Mouse (Mus musculus): ENCODE data around the gene Osbpl2. TPM values are rescaled to one million over a fixed set of nuclear protein-coding genes. Genes with fewer than 3 reads are reported as not detected.

Osbpl2 gene
- polyA plus RNA-seq, 1 experiment: 38.7 TPM

DNA sequence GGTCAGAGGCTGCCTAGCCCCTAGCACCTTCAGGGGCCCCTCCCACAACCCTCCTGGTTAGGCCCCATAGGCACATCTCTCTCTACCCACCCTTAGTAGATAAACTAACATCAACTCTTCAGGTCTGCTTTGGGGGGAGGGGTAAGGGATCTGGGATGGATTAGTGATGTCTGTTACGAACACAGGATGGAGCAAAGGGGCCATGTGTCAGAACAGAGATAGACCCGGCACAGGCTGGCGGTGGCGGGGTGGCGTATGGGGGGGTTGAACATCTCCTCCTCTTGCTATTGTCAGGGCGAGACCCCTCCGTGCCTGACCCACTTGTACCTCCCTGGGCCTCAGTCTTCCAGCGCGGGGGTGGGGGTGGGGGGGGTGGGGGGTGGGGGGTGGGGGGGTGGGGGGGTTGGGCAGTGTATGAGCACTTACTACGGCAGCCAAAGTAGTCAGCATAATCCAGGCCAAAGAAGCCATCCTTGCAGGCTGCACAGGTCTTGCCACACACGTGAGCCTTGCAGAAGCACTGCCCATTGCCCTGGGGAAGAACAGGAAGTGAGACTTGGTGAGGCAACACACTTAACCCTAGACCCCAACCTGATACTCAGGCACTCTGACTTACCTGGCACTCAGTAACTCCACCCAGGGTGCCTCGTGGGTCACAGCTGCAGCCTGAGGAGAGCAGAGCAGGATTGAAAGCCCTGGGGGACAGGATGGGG, 77.7 kb downstream of the Osbpl2 start:
- Histone ChIP-seq H3K4me1 (ENCODE audit: control insufficient read depth, insufficient read depth, insufficient read length, low read length) (no peaks in the 10 kb centered on the region), H3K4me3 (ENCODE audit: insufficient read depth, low read depth, low read length) (no peak overlapping the region), H3K27ac (replicated peaks; ENCODE audit: low read depth, low read length) (no peak overlapping the region)

DNA sequence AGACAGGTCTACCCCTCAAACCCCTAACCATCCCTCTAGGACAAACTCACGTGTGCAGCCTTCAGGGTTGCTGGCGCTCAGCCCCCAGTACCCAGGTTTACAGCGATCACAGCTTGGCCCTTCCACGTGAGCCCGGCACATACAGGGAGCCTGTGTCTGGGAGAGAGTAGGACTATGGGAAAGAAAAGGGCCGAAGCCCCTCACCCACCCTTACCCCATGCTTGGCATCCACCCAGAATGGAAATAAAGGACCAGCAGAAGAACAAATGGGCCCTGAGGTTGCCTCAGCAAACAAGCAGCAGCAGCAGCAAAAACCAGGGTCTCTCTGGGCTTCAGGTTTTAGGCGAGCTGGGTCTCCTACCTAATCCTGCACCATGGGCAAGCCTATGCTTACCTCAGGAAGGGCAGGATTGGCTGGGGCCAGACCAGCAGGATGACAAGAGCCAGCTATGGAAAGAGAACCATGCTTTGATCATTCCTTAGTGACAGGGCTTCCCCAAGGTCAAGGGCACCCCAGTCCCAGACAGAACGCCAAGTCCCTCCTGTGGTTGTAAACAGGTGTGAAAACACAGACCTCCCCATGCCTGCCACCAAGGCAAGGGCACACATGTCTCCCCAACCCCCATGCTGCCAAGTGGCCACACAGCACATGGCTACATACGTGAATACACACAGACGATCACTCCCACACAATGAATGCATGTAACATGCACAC, 78.4 kb downstream of the Osbpl2 start:
- Histone ChIP-seq H3K4me1 (ENCODE audit: control insufficient read depth, insufficient read depth, insufficient read length, low read length) (no peaks in the 10 kb centered on the region), H3K27ac (replicated peaks; ENCODE audit: low read depth, low read length) (no peak overlapping the region), H3K4me3 (ENCODE audit: insufficient read depth, low read depth, low read length) (no peak overlapping the region)

DNA sequence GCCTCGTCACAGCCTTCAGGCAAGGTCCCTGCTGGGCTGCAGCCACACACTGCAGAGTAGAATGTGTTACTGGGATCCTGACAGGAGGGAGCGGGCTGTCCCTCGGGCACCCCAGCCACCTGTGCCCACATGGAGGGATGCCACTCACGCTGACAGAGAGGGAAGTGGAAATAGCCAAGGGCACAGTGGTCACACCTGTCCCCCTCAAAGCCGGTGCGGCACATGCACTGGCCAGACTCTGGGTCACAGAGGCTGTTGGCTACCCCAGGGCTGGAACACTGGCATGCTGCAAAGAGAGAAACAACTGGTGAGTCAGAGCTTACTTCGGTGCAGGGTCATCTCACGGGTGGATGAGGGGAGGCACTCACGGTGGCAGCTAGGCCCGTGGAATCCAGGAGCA, 79.7 kb downstream of the Osbpl2 start:
- H3K4me3 ChIP-seq (ENCODE audit: insufficient read depth, low read depth, low read length): no peak overlapping the region
- H3K27ac ChIP-seq (replicated peaks; ENCODE audit: low read depth, low read length): no peak overlapping the region
- H3K4me1 ChIP-seq (ENCODE audit: control insufficient read depth, insufficient read depth, insufficient read length, low read length): no peaks in the 10 kb centered on the region

DNA sequence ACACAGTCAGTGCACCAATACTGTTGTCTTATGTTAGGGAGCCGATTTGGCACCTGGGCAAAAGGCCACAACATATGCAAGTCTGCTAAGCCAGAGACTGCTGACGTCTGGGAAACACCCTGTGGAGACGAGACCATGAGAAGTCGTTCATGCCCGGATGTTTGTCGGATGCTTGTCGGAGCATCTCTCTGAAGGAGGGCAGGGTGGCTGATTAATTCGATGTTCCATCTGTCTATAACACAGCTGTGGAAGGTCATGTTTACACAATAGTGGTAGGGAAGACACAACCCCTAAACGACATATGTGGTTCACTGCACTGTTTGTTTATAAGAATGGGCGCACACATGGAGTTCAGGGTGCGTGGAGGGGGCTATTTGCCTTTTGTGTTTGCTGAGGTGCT, 81.6 kb downstream of the Osbpl2 start:
- no peak overlapping the region for H3K27ac ChIP-seq (replicated peaks; ENCODE audit: low read depth, low read length)
- H3K4me1 ChIP-seq (ENCODE audit: control insufficient read depth, insufficient read depth, insufficient read length, low read length): no peaks in the 10 kb centered on the region
- no peak overlapping the region for H3K4me3 ChIP-seq (ENCODE audit: insufficient read depth, low read depth, low read length)

DNA sequence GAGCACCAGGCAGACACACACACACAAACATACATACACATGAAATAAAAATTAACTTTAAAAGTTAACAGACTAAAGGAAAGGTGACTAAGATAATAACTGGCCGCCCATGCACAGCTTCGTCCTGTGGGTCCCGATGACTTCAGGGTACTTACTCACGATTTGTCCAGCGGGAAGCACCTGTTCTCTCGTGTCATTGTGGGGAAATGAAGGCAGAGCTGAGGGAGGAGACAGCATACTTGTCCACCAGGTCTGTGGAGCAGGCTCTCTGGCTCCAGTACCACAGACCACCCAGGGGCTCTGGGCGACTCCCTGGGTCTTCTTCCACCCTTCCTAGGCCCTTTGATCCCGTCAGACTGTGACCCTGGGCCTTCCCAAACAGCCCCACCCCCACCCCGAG, 82.2 kb downstream of the Osbpl2 start:
- Histone ChIP-seq H3K4me3 (ENCODE audit: insufficient read depth, low read depth, low read length) (no peak overlapping the region), H3K4me1 (ENCODE audit: control insufficient read depth, insufficient read depth, insufficient read length, low read length) (no peaks in the 10 kb centered on the region), H3K27ac (replicated peaks; ENCODE audit: low read depth, low read length) (no peak overlapping the region)

DNA sequence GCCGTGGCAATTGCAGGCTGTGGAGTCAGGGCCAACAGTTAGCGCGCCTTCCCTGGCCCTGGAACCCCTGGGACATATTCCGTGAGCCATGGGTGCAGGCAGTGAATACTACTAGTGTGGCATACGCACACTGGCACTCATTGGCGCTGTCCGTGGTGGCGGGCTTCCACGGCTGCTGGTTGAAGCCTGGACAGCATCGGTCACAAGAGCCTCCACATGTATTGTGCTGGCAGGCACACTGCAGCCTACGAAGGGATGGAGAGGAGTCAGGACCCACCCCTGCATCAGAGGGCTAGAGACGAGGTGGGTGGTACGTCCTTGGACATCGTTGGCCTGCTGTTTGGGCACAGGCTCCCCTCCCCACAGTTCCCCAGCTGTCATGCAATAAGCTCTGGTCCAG, 83.2 kb downstream of the Osbpl2 start:
- H3K4me3 ChIP-seq (ENCODE audit: insufficient read depth, low read depth, low read length): no peak overlapping the region
- H3K27ac ChIP-seq (replicated peaks; ENCODE audit: low read depth, low read length): no peak overlapping the region
- H3K4me1 ChIP-seq (ENCODE audit: control insufficient read depth, insufficient read depth, insufficient read length, low read length): no peaks in the 10 kb centered on the region

DNA sequence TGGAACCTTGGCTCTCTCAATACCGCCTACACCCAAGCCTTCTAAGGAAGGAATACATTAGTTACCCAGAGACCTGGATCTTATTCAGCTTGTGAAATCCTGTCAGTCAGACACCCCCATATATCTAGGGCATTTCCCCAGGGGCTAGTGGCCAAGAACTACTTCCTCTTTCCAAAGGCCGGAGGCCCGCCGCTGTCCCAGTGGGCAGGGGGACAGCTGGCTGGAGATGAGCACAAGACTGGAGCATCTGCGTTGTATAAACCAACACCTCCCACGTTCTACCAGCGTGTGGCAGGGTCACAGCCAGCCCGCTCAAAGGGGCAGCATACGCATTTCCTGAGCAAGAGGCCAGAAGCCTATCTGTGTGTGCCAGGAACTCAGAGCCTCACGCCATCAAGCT, 83.7 kb downstream of the Osbpl2 start:
- Histone ChIP-seq H3K4me3 (ENCODE audit: insufficient read depth, low read depth, low read length) (no peak overlapping the region), H3K4me1 (ENCODE audit: control insufficient read depth, insufficient read depth, insufficient read length, low read length) (peaks cover under 1% of the 10 kb centered on the region; the same call in 1 of the 2 replicates), H3K27ac (replicated peaks; ENCODE audit: low read depth, low read length) (no peak overlapping the region)

DNA sequence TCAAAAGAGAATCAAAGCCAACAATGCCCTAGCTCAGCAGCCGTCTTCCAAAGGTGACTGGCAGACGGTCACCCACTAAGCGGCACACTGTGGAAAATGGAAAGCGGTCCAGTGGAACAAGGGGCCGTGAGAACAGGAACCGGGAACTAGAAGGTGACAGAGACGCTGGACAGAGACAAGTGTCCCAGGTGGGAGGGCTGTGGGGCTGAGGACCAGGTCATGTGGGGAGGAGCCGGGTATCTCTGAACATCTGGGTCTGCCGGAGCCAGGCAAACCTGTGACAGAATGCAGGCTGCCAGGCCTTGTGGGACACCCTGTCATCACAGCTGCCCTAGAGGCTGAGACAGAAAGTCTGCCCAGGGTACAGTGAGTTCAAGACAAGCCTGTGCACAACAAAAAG, 85.4 kb downstream of the Osbpl2 start:
- Histone ChIP-seq H3K4me3 (ENCODE audit: insufficient read depth, low read depth, low read length) (no peak overlapping the region), H3K4me1 (ENCODE audit: control insufficient read depth, insufficient read depth, insufficient read length, low read length) (peaks cover 5% of the 10 kb centered on the region; the same call in 1 of the 2 replicates), H3K27ac (replicated peaks; ENCODE audit: low read depth, low read length) (no peak overlapping the region)

DNA sequence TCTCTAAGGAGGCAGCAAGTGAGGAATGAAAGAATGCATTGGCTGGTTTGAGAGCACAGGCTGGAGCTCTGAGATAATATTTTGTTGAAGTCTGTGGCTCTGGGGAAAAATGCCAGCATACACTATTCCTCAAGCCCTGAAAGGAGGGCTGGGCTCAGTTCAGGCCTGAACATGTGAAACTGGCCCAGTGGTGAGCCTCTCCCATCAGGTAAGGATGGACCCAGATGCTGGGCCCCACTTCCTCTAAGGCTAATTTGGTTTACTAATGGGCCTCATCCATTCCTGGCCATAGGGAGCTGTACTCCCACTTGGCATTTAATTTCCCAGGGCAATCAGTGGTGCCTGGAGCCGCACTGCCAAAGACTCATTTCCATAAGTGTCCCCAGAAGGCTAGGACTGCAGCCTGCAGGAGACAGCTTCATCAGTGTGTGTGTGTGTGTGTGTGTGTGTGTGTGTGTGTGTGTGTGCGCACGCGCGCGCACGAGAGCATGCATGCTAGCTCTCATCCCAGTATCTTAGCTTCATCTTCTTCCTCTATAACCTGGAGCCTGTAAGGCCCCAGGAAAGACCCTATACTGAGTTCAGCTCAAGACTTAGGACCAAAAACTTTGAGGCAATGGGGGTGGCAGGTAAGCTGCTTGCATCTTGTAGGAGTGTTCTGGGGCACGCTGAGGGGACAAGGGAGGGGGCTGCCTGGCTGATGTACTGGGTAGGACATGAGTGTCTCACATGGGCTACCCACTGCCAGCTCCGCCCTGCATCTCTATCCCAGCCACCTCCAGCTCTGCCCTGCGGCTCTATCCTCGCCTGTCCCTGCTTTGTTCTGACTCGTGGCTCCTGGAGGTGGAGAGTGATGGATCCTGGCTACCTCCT, 86.2 kb downstream of the Osbpl2 start:
- Histone ChIP-seq H3K4me1 (ENCODE audit: control insufficient read depth, insufficient read depth, insufficient read length, low read length) (peaks cover 5% of the 10 kb centered on the region; the same call in 1 of the 2 replicates), H3K27ac (replicated peaks; ENCODE audit: low read depth, low read length) (no peak overlapping the region), H3K4me3 (ENCODE audit: insufficient read depth, low read depth, low read length) (no peak overlapping the region)

DNA sequence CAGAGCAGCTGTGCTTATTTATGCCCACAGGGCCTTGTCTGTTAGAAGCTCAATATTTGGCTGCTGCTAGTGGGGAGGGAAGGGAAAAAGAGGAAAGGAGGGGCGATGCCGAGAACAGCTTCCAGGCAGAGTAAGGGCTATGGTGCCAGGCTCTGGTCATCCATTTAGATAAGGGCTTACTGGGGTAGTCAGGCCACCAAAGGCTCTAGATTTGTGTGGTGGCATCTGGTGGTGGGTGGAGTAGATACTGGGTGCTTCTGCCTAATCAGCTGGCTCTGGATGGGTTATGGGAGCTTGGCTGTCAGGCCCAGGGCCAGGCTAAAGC, 86.8 kb downstream of the Osbpl2 start:
- H3K4me1 ChIP-seq (ENCODE audit: control insufficient read depth, insufficient read depth, insufficient read length, low read length): peaks cover 5% of the 10 kb centered on the region; the same call in 1 of the 2 replicates
- no peak overlapping the region for H3K4me3 ChIP-seq (ENCODE audit: insufficient read depth, low read depth, low read length)
- H3K27ac ChIP-seq (replicated peaks; ENCODE audit: low read depth, low read length): no peak overlapping the region

DNA sequence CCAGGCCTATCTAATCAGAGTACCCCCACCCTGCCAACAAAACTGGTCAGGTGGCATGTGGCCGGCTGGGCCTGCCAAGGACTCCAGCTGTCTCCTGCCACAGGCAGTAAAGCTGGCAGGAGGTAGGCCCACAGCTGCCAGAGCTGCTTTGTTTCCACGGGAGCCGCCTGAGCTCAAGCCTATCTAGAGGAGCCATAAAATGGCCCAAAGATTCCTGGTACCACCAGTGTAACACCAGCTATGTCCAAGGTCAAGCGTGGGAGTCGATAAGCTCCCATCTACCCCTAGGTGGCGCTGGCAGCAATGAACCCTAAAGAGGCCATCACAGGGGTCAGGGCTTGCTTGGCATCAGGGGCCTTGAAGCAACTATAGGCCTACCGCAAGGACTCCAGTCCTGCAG, 88.7 kb downstream of the Osbpl2 start:
- H3K4me1 ChIP-seq (ENCODE audit: control insufficient read depth, insufficient read depth, insufficient read length, low read length): peaks cover 5% of the 10 kb centered on the region; the same call in 1 of the 2 replicates
- no peak overlapping the region for H3K27ac ChIP-seq (replicated peaks; ENCODE audit: low read depth, low read length)
- H3K4me3 ChIP-seq (ENCODE audit: insufficient read depth, low read depth, low read length): no peak overlapping the region

DNA sequence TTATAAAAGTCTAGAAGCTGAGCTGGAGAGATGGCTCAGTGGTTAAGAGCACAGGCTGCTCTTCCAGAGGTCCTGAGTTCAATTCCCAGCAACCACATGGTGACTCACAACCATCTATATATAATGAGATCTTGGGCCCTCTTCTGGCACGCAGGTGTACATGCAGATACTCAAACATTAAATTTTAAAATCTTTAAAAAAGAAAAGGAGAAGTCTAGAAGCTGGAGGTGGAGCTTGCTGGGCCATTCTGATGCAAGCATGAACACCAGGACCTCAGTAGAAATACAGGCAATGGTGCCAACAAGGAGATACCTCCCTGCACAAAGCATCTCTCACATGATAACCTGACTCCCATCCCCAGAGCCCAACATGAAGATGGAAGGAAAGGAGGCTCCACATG, 89.9 kb downstream of the Osbpl2 start:
- peaks cover 7% of the 10 kb centered on the region; the same call in 1 of the 2 replicates for H3K4me1 ChIP-seq (ENCODE audit: control insufficient read depth, insufficient read depth, insufficient read length, low read length)
- no peak overlapping the region for H3K27ac ChIP-seq (replicated peaks; ENCODE audit: low read depth, low read length)
- H3K4me3 ChIP-seq (ENCODE audit: insufficient read depth, low read depth, low read length): no peak overlapping the region

DNA sequence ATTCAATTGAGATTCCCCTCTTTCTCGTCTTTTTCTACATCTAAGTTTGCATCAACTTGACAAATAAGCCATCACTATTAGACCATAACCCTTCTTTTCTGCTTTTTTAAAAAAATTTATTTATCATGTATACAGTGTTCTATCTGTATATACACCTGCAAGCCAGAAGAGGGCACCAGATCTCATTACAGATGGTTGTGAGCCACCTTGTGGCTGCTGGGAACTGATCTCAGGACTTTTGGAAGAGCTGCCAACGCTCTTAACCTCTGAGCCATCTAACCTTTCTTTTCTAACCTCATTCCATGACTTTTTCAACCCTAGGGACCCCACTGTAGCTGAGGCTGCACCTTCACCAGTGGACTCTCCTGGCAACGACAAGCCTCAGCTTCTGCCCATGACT, 93.1 kb downstream of the Osbpl2 start:
- Histone ChIP-seq H3K4me3 (ENCODE audit: insufficient read depth, low read depth, low read length) (no peak overlapping the region), H3K27ac (replicated peaks; ENCODE audit: low read depth, low read length) (no peak overlapping the region), H3K4me1 (ENCODE audit: control insufficient read depth, insufficient read depth, insufficient read length, low read length) (peaks cover 33% of the 10 kb centered on the region)

Measured in brown adipose tissue, adult 24 weeks (tissue).